Mouse (Mus musculus): ENCODE data around the gene Cit.

The Cit gene

GRCm38 (mm10) chr5:115852431-115852830 is 7.4 kb downstream of the Cit start:
- DNase-seq: no peak

GRCm38 (mm10) chr5:115853691-115854090 is 8.6 kb downstream of the Cit start:
- DNase-seq: no peak

GRCm38 (mm10) chr5:115854370-115854769 is 9.3 kb downstream of the Cit start:
- DNase-seq: no peak

GRCm38 (mm10) chr5:115858652-115859051 is 13.6 kb downstream of the Cit start:
- no peak for DNase-seq

- DNase-seq: no peak
Measured at GRCm38 (mm10) chr5:115859461-115859860, 14.4 kb downstream of the Cit start.

GRCm38 (mm10) chr5:115861991-115862390 is 16.9 kb downstream of the Cit start:
- no peak for DNase-seq

- no peak for DNase-seq
Measured at GRCm38 (mm10) chr5:115862439-115862838, 17.4 kb downstream of the Cit start.

GRCm38 (mm10) chr5:115866296-115866695 is 21.2 kb downstream of the Cit start:
- no peak for DNase-seq

- DNase-seq: no peak
Measured at GRCm38 (mm10) chr5:115868540-115868939, 23.5 kb downstream of the Cit start.

- DNase-seq: no peak
Measured at GRCm38 (mm10) chr5:115869198-115869597, 24.1 kb downstream of the Cit start.

GRCm38 (mm10) chr5:115871153-115871552 is 26.1 kb downstream of the Cit start:
- DNase-seq: no peak

- no peak for DNase-seq
Measured at GRCm38 (mm10) chr5:115872106-115872505, 27.0 kb downstream of the Cit start.

GRCm38 (mm10) chr5:115872956-115873355 is 27.9 kb downstream of the Cit start:
- DNase-seq: no peak

- no peak for DNase-seq
Measured at GRCm38 (mm10) chr5:115877425-115877824, 32.3 kb downstream of the Cit start.

GRCm38 (mm10) chr5:115882165-115882564 is 37.1 kb downstream of the Cit start:
- no peak for DNase-seq

- no peak for DNase-seq
Measured at GRCm38 (mm10) chr5:115884429-115884828, 39.4 kb downstream of the Cit start.

- DNase-seq: no peak
Measured at GRCm38 (mm10) chr5:115893772-115894171, 48.7 kb downstream of the Cit start.

- no peak for DNase-seq
Measured at GRCm38 (mm10) chr5:115897036-115897435, 52.0 kb downstream of the Cit start.

GRCm38 (mm10) chr5:115907037-115908009 is 62.2 kb downstream of the Cit start:
- DNase-seq: peak; percentile 69

- peak; percentile 75 for DNase-seq
Measured at GRCm38 (mm10) chr5:115908251-115908650, 63.2 kb downstream of the Cit start.

- no peak for DNase-seq
Measured at GRCm38 (mm10) chr5:115908699-115909098, 63.6 kb downstream of the Cit start.

- peak; percentile 72 for DNase-seq
Measured at GRCm38 (mm10) chr5:115909106-115909505, 64.0 kb downstream of the Cit start.

GRCm38 (mm10) chr5:115910491-115910890 is 65.4 kb downstream of the Cit start:
- no peak for DNase-seq

GRCm38 (mm10) chr5:115915481-115915880 is 70.4 kb downstream of the Cit start:
- DNase-seq: no peak

- DNase-seq: no peak
Measured at GRCm38 (mm10) chr5:115917960-115918359, 72.9 kb downstream of the Cit start.

Data from right cerebral cortex, postnatal 14 days (tissue).